Mouse (Mus musculus) spleen, adult 18-20 months (tissue): ENCODE results near the gene Gtpbp3.
"Not testable (repeated sequence)": the region's sequence is repeated elsewhere in the genome, so short reads cannot be mapped to it uniquely, and the experiment has no call there.

Source experiments
- DNase-seq, 2 experiments: peaks; one replicate each; pipeline ENCODE4 v3.0.0; 2022; ENCODE audit warnings: mixed read lengths in 2 of 2

Gene Gtpbp3

GRCm38 (mm10) chr8:71498816-71499690, 11.2 kb downstream of the Gtpbp3 start:
- no peak for DNase-seq

- DNase-seq, result no peak
These were observed 16.4 kb downstream of the Gtpbp3 start for GRCm38 (mm10) chr8:71504349-71504748.

DNA sequence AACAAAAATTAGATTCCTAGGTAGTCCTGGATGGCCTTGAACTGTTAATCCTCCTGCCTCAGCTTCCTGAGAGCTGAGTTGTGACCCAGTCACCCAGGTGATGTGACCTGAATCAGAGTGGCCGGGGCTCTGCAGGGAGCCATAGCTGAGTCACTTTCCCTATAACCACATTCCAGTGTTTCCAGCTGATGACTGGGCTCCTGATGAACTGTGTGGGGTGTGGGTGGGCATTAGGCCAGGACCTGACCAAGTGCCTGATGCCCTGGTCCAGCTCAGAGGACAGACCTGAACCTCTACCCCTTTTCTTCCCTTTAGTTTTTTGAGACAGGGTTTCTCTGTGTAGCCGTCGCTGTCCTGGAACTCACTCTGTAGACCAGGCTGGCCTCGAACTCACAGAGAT, 17.4 kb downstream of the Gtpbp3 start:
- DNase-seq, result no peak

- no peak for DNase-seq
These were observed 18.1 kb downstream of the Gtpbp3 start for GRCm38 (mm10) chr8:71505979-71506378.

GRCm38 (mm10) chr8:71507589-71508104, 19.7 kb downstream of the Gtpbp3 start:
- DNase-seq, result no peak

DNA sequence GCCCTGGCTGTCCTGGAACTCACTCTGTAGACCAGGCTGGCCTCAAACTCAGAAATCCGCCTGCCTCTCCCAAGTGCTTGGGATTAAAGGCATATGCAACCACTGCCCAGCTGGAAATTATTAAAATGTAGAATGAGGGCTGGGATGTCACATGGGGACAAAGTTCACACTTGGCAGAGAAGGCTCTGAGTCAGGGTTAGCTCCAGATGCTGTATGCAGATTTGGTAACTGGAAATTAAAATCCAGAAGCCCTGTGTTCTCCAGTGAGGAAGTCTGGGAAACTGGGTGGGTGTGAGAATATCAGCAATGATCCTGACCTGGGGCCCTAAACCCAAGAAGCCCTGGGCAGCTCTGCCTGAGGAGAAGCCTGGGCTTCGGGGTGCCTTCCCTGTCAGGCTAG, 21.4 kb downstream of the Gtpbp3 start:
- DNase-seq, result no peak

DNA sequence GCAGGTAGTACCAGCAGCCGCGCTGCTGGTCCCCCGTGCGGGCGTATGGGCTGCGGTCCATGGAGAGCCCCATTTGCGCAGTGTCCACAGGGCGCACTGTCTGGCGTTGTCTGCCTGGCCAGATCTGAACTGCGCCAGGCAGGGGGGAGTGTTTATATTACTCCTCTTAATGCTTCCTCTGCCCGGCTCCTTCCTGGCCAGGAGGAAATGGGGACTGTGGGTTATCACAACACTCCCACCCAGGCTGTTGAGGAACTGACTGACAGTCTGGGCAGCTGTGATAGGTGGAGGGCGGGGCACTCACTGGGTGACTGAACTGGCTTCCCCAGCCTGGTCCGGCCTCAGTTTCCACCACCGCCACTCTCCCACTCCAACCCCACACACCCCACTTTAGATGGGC, 23.7 kb downstream of the Gtpbp3 start, which contains the start of gene Plvap:
Plvap (minus strand) TSS at position 109 of the 400 bp plus-strand sequence.
- DNase-seq, result no peak

DNA sequence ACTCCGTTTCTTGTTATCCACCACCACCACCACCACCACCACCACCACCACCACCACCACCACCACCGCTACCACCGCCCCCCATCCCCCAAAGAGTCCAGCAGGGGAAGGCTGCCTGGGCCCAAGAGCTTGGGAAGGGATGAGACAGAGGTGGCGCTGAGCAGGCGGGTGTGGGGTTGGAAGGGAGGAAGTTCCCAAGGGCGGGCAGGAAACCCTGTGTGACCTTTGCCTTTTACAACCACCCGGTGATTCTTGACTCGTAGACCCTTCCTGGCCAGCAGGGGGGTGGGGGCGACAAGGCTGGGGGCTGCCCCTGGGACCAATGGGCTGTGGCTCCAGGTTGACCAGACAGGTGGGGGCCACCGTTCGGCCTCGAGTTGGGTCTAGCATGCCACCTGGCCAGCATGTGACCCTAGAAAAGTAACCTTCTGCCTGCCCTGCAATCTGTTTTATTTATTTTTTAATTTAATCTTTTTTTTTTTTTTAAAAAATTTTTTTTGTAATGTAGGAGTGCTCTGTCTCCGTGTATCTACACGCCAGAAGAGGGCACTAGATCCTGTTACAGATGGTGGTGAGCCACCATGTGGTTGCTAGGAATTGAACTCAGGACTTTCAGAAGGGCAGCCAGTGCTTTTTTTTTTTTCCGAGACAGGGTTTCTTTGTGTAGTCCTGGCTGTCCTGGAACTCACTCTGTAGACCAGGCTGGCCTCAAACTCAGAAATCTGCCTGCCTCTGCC, 25.3 kb downstream of the Gtpbp3 start:
- no peak for DNase-seq

- no peak for DNase-seq
These were observed 27.1 kb downstream of the Gtpbp3 start for GRCm38 (mm10) chr8:71515043-71515442.

- no peak for DNase-seq
These were observed 28.9 kb downstream of the Gtpbp3 start for GRCm38 (mm10) chr8:71516786-71517185.

GRCm38 (mm10) chr8:71519037-71519825, 31.3 kb downstream of the Gtpbp3 start:
- DNase-seq, result peak in 1 of 2 experiments; percentile 52

DNA sequence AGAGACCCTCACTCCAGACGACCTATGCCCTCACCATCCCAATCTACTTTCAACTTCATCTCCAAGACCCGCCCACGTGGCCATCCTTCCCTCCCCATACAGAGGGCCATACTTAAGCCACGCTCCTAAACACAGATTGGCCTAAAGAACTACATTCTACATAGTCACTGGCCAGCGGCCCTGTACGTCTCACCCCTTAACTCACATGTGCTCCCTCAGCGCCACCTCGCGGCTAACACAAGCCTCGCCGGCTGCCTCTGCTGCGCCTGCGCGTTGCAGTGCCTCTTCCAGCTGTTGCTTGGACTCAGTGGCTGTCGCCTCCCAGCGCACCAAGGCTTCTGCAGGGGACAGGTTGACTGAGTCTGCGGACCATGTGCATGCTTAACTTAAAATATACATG, 33.7 kb downstream of the Gtpbp3 start:
- peak; percentile 85 to 94 for DNase-seq

DNA sequence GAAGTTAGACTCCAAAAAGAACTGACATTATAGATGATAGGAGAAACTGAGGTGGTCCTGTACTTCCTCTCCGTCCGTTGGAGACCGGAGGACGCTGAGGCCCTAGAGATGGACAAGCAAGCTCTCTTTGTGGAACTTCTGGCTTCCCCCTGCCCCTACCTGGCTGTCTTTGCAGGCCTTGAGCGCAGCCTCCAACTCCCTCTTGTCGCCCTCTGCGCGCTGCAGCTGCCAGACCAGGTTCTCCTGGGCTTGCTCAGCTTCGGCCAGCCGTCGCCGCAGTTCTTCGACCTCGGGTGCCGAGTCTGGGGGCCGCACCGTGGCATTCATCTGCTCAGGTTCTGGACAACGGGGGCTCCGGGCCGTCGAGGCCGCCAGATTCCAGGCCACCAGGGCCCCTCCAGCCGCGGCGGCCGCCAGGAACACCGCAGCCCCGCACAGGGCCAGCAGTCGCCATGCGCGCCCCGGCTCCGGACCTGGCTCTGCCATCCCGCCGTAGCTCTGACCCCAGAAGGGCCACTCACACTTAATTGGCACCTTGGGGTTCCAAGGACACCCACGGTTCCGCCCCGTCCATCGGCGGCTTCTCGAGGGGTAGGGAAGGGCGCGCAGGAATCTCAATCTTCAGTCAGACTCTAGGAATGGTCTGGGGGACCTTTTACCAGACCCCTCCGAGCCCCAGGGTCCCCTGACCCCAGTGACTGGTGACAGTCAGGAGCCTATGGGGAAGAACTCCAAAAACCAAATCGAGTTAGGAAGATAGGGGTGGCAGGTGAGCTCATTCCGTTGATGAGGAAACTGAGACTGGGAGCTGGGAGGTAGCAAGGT, 37.5 kb downstream of the Gtpbp3 start, which contains the start of gene Ccdc194:
Ccdc194 (minus strand) TSS at position 486 of the 825 bp plus-strand sequence.
- no peak for DNase-seq

GRCm38 (mm10) chr8:71526272-71526671, 38.4 kb downstream of the Gtpbp3 start:
- DNase-seq, result no peak

GRCm38 (mm10) chr8:71527162-71527870, 39.4 kb downstream of the Gtpbp3 start:
- DNase-seq, result no peak

DNA sequence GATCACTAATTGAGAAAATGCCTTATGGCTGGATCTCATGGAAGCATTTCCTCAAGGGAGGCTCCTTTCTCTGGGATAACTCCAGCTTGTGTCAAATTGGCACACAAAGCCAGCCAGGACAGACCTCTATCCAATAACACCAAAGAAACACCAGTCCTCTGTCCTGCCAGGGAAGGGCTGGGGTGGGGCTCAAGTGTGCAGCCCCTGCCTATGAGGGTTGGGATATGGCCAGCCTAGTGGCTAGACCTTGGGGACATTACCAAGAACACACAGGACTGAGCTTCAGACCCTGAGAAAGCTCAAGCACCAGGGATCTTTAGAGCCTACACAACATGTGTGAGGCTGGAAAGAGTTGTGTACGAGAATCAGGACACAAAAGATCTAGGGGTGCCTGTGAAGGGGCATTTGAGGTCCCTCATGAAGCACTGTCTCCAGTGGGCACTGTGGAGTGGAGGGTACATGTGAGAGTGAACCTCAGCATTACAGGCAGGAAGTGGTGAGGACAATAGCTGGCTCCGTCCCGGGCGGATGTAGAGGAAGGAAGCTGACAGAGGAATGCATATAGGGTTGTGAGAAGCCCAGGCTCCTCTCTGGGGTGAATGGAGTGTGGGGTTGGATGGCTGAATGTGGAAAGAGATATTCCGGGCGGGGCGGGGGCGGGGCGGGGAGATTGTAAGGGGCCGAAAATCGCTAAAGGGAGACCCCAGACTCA, 40.6 kb downstream of the Gtpbp3 start:
- no peak for DNase-seq

DNA sequence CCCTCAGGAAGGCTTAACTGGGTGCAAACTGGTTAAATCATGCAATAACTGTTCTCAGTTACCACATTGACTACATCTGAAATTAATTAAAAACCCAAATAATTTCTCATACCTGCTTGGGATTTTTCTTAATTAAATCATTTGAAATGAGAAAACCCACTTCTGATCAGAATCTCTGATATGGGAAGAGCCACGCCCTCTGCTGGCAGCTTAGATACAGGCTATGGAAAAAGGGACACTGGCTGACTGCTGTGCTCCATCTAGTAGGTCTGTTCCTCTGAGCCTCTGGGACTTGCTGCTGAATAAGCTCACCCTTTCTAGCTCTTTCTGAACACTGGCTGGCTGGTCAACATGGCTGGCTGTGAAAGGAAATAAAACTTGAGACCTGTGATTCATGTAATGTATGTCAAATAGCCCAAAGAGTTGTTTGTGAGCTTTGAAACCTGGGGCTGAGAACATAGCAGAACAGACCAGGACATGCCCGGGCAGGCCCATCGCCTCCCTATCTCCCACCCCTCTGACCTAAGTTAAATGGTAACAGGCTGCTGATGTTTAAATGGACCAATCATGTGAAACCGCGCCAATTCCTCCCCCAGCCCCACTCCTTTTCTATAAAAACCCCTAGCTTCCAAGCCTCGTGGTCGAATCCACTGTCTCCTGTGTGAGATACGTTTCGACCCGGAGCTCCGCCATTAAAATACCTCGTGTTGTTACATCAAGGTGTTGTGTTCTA, 43.0 kb downstream of the Gtpbp3 start:
- not testable (repeated sequence) for DNase-seq

GRCm38 (mm10) chr8:71534263-71534810, 46.4 kb downstream of the Gtpbp3 start:
- no peak for DNase-seq

DNA sequence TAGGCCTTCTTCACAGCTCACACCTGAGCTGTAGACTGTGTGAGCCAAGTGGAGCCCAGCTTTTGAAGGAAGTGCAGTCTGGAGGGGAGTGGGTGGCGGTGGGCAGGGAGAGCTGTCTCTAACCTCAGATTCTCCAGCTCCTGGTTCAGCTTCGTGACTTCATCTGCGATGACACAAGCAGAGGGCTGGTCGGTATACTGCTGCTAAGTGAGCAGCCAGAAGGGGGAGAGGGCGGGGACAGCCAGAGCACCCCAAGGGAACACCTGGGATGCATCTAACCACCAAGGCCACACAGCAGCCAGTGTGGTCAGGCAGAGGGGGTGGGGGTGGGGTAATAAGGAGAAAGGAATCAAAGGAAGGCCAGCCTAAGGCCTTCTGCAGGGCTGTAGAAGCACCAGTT, 47.8 kb downstream of the Gtpbp3 start:
- no peak for DNase-seq
